Mouse (Mus musculus): ENCODE results near the gene 2610528J11Rik. TPM values are rescaled to one million over a fixed set of nuclear protein-coding genes. Genes with fewer than 3 reads are reported as not detected.

The 2610528J11Rik gene
- not detected in 2 replicates for polyA plus RNA-seq (2021; fragmentation: Nextera tagmentation)
- long read RNA-seq, experiment 1, result 0 reads
- long read RNA-seq, experiment 2, result 0 reads

DNA sequence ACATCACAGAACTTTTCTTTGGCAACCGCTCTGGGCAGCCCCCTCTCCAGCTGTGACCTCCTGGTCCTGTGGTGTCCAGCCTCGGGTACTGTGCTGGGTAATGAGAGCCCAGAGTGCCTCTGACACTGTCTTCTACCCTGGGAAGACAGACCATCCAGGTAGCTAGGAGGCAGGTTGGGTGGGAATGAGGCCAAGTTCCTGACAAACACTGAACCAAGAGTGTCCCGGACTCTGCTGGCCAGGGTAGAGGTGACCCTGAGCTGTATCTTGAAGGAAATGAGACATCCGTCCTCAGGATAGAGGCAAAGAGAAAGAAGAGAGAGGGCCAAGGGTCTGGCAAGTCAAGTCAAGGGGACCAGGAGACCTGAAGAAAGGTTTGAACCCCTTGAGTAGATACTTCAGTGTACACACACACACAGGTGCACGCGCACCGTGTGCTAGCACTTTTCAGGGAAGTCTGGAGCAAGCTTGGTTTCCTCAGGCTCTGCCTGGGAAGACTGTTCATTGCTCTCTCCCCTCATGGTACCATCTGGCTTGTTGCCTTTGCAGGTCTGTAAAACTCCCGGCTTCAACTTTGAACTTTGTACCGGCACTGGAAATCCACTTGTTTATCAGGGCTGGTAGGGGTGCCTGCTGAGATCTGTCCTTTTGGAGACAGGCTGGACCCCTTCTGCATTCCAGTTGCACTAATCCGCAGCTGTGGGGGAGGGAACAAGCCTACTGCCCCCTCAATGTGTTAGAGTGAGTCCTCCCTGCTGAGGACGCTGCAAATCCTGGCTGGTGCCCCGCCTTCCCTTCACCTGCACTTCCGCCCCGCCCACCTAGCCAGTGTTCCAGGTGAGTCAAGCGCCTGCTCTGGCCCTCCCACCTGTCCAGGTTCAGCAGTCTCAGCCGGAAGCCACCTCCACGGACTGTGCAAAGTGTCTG, at the start of gene 2610528J11Rik:
2610528J11Rik (plus strand) TSS at position 592 of the 927 bp plus-strand sequence.

GRCm38 (mm10) chr4:118489717-118490132, 37.1 kb upstream of the 2610528J11Rik start, which contains the start of gene Tie1:
Gene Tie1, minus strand, starts transcription at chr4:118490061.

DNA sequence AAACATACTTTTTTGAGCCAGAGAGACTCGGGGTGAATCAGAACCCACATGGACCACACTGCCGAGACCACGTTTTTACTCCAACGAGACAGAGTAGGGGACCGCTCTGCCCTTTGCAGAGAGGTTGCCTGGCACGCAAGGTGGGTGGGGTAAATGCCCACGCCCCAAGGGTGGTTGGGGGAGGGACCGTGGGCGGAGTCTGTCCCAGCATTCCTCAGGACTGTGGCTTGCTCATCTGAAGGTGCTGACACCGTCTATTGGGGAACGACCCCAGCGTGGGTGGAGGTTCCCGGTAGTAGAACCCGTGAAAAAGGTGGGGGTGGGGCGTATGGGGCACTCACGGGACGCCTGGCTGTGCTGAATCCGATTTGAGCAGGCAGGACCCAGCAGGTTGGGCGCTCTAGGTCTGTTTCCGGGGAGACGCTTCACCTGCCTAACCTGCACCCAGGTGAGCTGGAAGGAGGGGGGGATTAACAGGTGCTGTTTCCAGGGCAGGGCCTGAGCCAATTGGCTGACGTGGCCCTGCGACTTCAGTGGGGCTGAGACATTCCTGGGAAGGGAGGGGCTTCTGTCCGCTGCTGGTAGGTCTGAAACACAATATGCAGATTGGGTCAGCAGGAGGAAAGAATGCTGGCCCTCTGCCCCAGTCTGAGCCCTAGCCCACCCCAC, 16.9 kb downstream of the 2610528J11Rik start, which contains the start of gene Tmem125:
Tmem125 (minus strand) TSS at position 453 of the 669 bp plus-strand sequence.

Other genes with a start within 250 kb of the 2610528J11Rik start
- gene Ptprf, start 235.6 kb upstream of the 2610528J11Rik start, polyA plus RNA-seq (2021; fragmentation: Nextera tagmentation), result 6.0 and 6.4 TPM in 2 replicates
- 2.1 and 2.2 TPM in 2 replicates for gene Szt2, start 117.7 kb upstream of the 2610528J11Rik start, polyA plus RNA-seq (2021; fragmentation: Nextera tagmentation)
- gene Med8, start 117.7 kb upstream of the 2610528J11Rik start, polyA plus RNA-seq (2021; fragmentation: Nextera tagmentation), result 42.3 and 43.7 TPM in 2 replicates
- gene Elovl1, start 98.9 kb upstream of the 2610528J11Rik start, polyA plus RNA-seq (2021; fragmentation: Nextera tagmentation), result 23.3 and 23.4 TPM in 2 replicates
- 0.93 and 1.3 TPM in 2 replicates for gene Cdc20, start 89.6 kb upstream of the 2610528J11Rik start, polyA plus RNA-seq (2021; fragmentation: Nextera tagmentation)
- 0.09 and 0.13 TPM in 2 replicates for gene Mpl, start 69.5 kb upstream of the 2610528J11Rik start, polyA plus RNA-seq (2021; fragmentation: Nextera tagmentation)
- 2.3 and 3.5 TPM in 2 replicates for gene Tie1, start 36.9 kb upstream of the 2610528J11Rik start, polyA plus RNA-seq (2021; fragmentation: Nextera tagmentation)
- 11.1 and 13.1 TPM in 2 replicates for gene Tmem125, start 17.0 kb downstream of the 2610528J11Rik start, polyA plus RNA-seq (2021; fragmentation: Nextera tagmentation)
- gene Cfap57, start 93.8 kb downstream of the 2610528J11Rik start, polyA plus RNA-seq (2021; fragmentation: Nextera tagmentation), result 0.70 and 1.3 TPM in 2 replicates
- gene Ebna1bp2, start 93.8 kb downstream of the 2610528J11Rik start, polyA plus RNA-seq (2021; fragmentation: Nextera tagmentation), result 45.6 and 51.6 TPM in 2 replicates
- gene Olfr62, start 132.0 kb downstream of the 2610528J11Rik start, polyA plus RNA-seq (2021; fragmentation: Nextera tagmentation), result not detected in 2 replicates
- gene Olfr1342, start 165.8 kb downstream of the 2610528J11Rik start, polyA plus RNA-seq (2021; fragmentation: Nextera tagmentation), result not detected in 2 replicates
- not detected in 2 replicates for gene Olfr1341, start 176.5 kb downstream of the 2610528J11Rik start, polyA plus RNA-seq (2021; fragmentation: Nextera tagmentation)
- gene Olfr1340, start 193.1 kb downstream of the 2610528J11Rik start, polyA plus RNA-seq (2021; fragmentation: Nextera tagmentation), result not detected in 2 replicates
- gene Olfr1339, start 205.2 kb downstream of the 2610528J11Rik start, polyA plus RNA-seq (2021; fragmentation: Nextera tagmentation), result not detected in 2 replicates
- gene Olfr1338, start 231.7 kb downstream of the 2610528J11Rik start, polyA plus RNA-seq (2021; fragmentation: Nextera tagmentation), result not detected in 2 replicates

All from layer of hippocampus, adult 6 months (tissue).